28 mouse cellular contexts compared by ENCODE assay signal in genomic region chr7:3323826-3324225, GRCm38 (mm10). TPM values are rescaled to one million over a fixed set of nuclear protein-coding genes. Genes with fewer than 3 reads are reported as not detected.
"Had no signal": no experiment of that assay in that cellular context is flagged by ENCODE, and none has a peak within 500 bp of the region (broad histone marks: within the 10 kb centered on the region; RNA-seq: fewer than 3 reads in every experiment).

No protein-coding gene starts in this region.

- H3K9ac ChIP-seq: embryonic facial prominence, embryonic 12.5 days; embryonic facial prominence, embryonic 13.5 days; embryonic facial prominence, embryonic 15.5 days; forebrain, embryonic 12.5 days; forebrain, embryonic 13.5 days; forebrain, embryonic 15.5 days; forebrain, postnatal 0 days had no signal

- H3K27ac ChIP-seq: embryonic facial prominence, embryonic 10.5 days; embryonic facial prominence, embryonic 12.5 days; embryonic facial prominence, embryonic 13.5 days; embryonic facial prominence, embryonic 15.5 days; forebrain, embryonic 10.5 days; forebrain, embryonic 12.5 days; forebrain, embryonic 13.5 days; forebrain, embryonic 15.5 days; gastrocnemius, adult 2 months; heart, adult 2 months; heart, embryonic 10.5 days had no signal

- H3K4me1 ChIP-seq: embryonic facial prominence, embryonic 12.5 days; embryonic facial prominence, embryonic 13.5 days; embryonic facial prominence, embryonic 15.5 days; forebrain, embryonic 12.5 days; forebrain, embryonic 13.5 days; forebrain, embryonic 15.5 days; heart, embryonic 10.5 days had no signal

- DNase-seq: cerebellum, adult 9-10 months; cerebellum, adult 9-11 months; cerebellum, postnatal 10 days; cerebellum, postnatal 14 days; cerebellum, postnatal 25 days; cerebellum, postnatal 36 days; embryo, embryonic 11 days; forebrain, postnatal 0 days; gastrocnemius, adult 2 months; gastrocnemius, postnatal 10 days; gastrocnemius, postnatal 14 days; gastrocnemius, postnatal 25 days; gastrocnemius, postnatal 36 days; heart, adult 11 months; heart, adult 18-20 months; heart, adult 2 months had no signal

- H3K9me3 ChIP-seq: embryonic facial prominence, embryonic 10.5 days; embryonic facial prominence, embryonic 12.5 days; embryonic facial prominence, embryonic 13.5 days; embryonic facial prominence, embryonic 15.5 days; forebrain, embryonic 10.5 days; forebrain, embryonic 12.5 days; forebrain, embryonic 13.5 days; forebrain, embryonic 15.5 days; heart, embryonic 10.5 days had no signal

- H3K36me3 ChIP-seq: embryonic facial prominence, embryonic 10.5 days; embryonic facial prominence, embryonic 12.5 days; embryonic facial prominence, embryonic 13.5 days; embryonic facial prominence, embryonic 15.5 days; forebrain, embryonic 10.5 days; forebrain, embryonic 12.5 days; heart, embryonic 10.5 days had no signal

- H3K4me3 ChIP-seq: embryonic facial prominence, embryonic 10.5 days; embryonic facial prominence, embryonic 12.5 days; embryonic facial prominence, embryonic 13.5 days; embryonic facial prominence, embryonic 15.5 days; erythroblast, embryonic 14.5 days; forebrain, embryonic 10.5 days; forebrain, embryonic 12.5 days; forebrain, embryonic 13.5 days; forebrain, embryonic 15.5 days; gastrocnemius, adult 2 months; heart, adult 2 months; heart, embryonic 10.5 days had no signal

- H3K4me2 ChIP-seq: embryonic facial prominence, embryonic 12.5 days; embryonic facial prominence, embryonic 13.5 days; embryonic facial prominence, embryonic 15.5 days; forebrain, embryonic 12.5 days; forebrain, embryonic 13.5 days; forebrain, embryonic 15.5 days had no signal

- ATAC-seq: forebrain, embryonic 13.5 days; forebrain, embryonic 14.5 days; forebrain, embryonic 15.5 days; forebrain, embryonic 16.5 days; forebrain, postnatal 0 days had no signal

- H3K27me3 ChIP-seq: embryonic facial prominence, embryonic 12.5 days; embryonic facial prominence, embryonic 13.5 days; embryonic facial prominence, embryonic 15.5 days; forebrain, embryonic 12.5 days; forebrain, embryonic 13.5 days; forebrain, embryonic 15.5 days had no signal

RNA-seq across cellular contexts. Expression of gene Cacng7, which starts 8.9 kb away (rescaled TPM):
- polyA plus RNA-seq: erythroblast, embryonic 14.5 days had no signal

RNA-seq across cellular contexts. Expression of gene Prkcg, which starts 34.8 kb away (rescaled TPM):
- polyA plus RNA-seq: erythroblast, embryonic 14.5 days had no signal

RNA-seq across cellular contexts. Expression of gene Myadm, which starts 34.9 kb away (rescaled TPM):
- polyA plus RNA-seq: erythroblast, embryonic 14.5 days had no signal
